Mouse (Mus musculus): ENCODE data around the gene Bahcc1.

Bahcc1 gene

DNA sequence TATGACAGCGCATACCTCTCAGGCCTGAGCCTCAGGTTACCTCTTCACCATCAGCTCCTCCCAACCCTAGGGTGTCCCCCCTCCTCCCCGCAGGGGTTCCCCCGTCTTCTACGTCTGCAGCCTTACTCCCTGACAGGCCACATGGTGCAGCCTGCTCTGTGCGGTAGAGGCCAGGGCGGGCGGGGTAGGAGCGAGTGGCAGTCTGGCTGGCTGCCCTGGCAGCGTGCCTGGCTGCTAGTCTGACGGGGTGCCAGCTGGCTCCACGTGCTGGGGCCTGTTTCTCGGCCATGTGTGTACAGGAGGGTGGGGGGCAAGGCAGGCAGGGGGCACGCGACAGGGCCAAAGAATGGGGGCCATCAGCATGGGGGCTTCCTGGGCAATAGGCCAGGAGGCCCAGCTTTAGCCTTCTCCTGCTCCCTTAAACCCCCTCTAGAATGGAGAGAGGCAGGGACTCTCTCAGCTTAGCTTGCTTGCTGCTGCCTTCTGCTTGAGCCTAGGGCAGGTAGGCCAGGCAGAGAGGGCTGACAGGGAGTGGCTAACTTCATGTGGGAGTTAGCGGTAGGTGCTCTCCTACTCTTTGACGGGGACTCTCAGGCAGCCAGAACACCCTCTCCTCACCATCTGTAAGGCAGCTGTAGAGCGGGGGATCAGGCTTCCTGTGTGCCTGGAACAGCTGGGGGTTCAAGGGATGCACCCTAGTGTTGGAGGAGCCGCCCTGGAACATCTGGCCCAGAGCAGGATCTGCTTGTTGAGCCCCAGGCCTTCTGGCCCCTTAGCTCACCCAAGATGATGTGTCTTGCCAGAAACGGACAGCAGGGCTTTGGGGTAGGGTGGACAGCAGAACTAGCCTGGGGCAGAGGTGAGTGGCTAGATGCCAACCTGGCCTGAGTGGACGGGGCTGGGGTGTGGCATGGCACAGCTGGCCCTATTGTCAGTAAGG lies 28.9 kb downstream of the Bahcc1 start:
- DNase-seq (ENCODE audit: low spot score): peak; percentile 93

DNA sequence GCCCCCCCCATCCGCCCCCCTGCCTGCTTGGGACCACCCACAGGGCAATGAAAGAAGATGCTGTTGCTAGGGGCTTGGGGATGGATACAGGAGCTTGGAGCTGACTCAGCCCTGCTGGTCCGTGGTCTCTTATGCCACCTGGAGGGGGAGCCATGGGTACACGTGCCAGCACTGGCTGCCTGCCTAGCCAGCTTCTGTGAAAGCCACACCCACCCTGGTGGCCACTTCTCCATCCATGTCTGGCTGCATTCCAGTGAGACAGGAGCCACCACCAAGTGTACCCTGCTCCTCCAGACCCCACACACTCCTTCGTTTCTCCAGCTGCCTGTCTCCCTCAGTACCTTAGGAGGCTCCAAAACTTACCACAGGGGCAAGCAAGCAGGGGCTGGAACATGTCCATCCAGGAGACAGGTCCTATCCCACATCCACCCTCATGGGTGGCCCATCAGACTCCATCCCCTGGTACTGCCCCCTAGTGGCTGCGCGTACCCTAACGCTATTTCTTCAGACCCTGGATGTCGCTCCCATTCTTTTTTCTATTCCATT lies 29.7 kb downstream of the Bahcc1 start:
- DNase-seq (ENCODE audit: low spot score): peak; percentile 78

- DNase-seq (ENCODE audit: low spot score): no peak
Observed at GRCm38 (mm10) chr11:120263176-120263575, 30.4 kb downstream of the Bahcc1 start.

- DNase-seq (ENCODE audit: low spot score): no peak
Observed at GRCm38 (mm10) chr11:120264008-120264407, 31.3 kb downstream of the Bahcc1 start.

DNA sequence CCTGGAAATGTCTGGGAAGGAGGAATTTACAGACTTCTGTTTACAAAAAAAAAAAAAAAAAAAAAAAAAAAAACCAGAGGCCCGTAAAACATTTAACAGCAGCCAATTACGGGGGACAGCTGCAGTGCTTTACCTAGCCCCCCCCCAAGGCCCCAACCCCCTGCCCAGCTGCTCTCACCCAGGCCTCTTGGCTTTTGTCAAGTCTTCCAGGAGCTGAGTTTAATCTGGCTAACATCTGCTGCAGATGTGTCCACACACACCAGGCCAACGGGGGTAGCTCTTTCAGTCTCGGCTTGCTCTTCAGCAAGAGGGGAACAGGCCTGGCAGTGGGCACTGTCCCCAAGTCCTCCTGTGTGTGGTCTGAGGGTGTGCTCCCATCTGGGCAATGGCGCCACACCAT lies 32.7 kb downstream of the Bahcc1 start:
- no peak for DNase-seq (ENCODE audit: low spot score)

DNA sequence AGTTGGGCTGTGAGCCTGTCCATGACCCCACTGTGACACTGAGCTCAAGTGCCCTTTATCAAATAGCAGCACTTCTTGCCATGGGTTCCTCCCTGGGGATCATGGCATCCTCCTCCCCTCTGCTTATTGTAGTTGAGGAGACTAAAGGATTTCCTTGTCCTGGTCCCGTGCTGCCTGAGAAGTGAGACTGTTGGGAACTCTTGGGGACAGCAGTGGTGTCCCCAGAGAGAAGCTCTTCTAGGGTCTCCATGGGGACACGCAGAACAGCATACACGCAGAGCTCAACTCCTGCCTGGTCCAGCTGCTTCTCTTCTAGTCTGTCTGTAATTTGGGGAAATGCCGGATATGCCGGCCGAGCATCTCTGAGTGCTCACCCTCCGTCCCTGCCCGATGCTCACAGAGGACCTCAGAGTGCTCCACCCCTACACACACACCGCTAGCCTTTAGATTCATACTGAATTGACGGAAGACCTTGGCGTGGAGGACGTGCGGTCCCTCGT lies 33.6 kb downstream of the Bahcc1 start:
- DNase-seq (ENCODE audit: low spot score): no peak

DNA sequence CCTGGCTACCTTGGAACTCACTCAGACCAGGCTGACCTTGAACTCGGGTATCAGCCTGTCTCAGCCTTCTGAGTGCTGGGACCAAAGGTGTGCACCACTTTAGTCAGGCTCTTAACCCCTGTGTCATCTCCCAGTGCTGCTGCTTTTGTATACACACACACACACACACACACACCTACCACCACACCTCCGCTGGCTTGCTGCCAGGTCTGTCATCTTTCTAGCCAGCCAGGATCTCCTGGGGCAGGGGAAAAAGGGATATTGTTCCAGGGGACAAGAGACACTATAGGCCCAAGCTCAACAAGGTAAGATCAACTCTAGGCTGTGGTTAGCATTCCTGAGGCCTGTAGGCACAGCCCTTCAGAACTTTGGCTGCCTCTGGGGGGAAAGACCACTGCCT lies 34.5 kb downstream of the Bahcc1 start:
- DNase-seq (ENCODE audit: low spot score): no peak

DNA sequence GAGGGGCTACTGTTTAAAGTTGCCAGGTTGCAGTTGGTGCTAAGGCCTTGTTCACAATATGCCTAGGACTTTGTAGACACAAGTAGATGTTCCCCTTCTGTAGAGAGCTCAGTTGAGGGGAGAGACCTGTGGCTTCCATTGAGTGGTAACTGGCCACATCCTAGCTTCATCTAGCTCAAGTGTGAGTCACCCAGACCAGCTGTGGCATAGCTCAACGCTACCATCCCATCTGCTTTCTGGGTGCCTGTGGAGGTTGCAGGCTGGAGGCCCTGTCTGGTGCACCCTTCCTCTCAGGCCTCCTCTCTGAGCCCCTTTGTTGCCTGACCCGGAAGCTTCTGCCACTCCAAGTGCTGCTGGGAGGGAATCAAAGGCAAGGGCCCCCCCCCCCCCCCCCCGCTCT lies 34.9 kb downstream of the Bahcc1 start:
- no peak for DNase-seq (ENCODE audit: low spot score)

DNA sequence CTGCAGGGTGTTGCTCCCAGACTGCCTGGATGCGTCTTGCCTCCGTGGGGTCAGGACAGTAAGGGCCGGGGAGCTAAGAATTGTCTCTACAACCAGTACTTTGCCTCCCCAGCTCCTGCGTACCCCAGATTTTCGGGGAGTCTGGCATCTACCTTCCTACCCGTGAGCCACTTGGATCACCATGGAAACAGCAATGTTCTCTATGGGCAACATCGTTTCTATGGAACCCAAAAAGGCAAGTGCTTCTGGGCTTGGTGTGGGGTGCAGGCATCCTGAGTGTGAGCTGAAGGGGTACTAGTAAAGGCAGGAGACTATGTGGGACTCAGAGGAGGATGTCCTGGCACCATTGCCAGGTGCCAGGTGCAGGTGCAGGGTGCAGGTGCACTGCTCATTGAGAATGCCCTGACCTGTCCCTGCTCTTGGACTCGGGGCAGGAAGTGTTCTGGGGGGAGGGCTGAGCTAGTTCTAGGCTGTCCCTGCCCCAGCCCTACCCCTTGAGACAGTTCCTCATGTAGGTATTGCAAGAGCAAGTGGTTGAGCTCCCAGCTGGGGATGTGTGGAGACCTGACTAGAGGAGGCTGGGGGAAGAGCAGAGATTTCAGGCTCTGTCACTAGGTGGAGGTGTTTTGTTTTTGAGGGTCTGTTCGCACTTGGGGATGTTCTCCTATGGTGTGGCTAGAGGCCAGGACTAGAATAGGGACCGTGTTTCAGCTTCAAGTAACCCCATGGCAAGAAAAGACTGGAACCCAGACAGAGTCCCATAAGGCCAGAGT lies 35.6 kb downstream of the Bahcc1 start:
- DNase-seq (ENCODE audit: low spot score): peak; percentile 67

- no peak for DNase-seq (ENCODE audit: low spot score)
Observed at GRCm38 (mm10) chr11:120269007-120269406, 36.3 kb downstream of the Bahcc1 start.

- DNase-seq (ENCODE audit: low spot score): peak; percentile 44
Observed at GRCm38 (mm10) chr11:120269498-120270104, 36.9 kb downstream of the Bahcc1 start.

- DNase-seq (ENCODE audit: low spot score): peak; percentile 57
Observed at GRCm38 (mm10) chr11:120279335-120279734, 46.6 kb downstream of the Bahcc1 start.

DNA sequence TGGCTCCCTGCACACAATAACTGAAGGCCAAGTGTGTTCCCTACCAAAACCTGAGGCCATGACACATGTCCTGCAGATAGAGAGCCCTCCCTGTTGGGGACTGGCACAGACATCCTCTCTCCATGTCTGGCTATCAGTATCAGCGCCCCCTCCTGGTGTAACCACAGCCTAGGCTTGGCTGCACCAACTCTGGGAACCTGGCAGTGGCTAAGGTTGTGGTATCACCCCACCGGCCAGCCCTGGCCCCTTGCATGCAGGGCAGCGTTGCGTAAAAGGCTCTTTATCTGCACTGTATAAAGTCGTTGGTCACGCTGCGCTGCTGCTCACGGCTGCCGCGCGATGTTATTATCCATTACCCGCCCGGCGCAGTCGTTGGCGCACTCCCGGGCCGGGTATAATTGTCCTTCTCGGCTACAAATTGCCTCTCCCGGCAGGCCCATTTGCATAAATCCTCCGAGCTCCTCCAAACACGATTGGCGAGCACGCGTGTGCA lies 47.6 kb downstream of the Bahcc1 start:
- peak; percentile 67 for DNase-seq (ENCODE audit: low spot score)

GRCm38 (mm10) chr11:120280774-120281173 lies 48.0 kb downstream of the Bahcc1 start:
- DNase-seq (ENCODE audit: low spot score): no peak

DNA sequence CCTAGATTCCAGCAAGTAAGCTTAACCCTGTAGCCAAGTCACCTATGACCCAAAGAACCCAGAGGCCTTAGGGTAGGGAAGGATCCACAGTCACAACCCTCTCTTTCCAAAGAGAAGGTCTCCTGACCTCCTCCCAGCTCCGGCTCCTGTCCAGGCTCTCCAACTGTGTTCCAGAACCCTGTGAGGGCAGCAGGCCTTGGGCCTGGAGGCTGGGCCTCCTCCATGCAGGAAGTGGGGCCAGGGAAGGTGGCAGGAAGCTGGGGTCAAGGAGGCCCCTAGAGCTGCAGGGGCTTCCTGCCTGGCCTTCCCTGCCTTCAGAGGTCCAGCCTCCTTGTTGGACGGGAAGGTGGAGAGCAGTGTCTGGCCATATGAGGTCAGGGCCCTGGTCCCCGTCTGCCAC lies 48.5 kb downstream of the Bahcc1 start:
- no peak for DNase-seq (ENCODE audit: low spot score)

- no peak for DNase-seq (ENCODE audit: low spot score)
Observed at GRCm38 (mm10) chr11:120283542-120283941, 50.8 kb downstream of the Bahcc1 start.

DNA sequence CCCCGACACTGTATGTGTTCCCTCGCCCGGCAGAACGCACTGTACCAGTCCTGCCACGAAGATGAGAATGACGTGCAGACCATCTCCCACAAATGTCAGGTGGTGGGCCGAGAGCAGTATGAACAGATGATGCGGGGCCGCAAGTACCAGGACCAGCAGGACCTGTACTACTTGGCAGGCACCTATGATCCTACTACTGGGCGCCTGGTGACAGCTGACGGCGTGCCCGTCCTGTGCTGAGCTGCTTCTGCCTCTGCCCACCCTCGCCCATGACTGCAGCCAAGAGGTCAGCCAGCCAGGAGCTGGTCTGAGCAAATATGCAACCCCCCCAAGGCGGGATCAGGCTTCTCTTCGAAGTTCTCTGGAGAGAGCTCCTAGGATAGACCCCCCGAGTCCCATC lies 56.9 kb downstream of the Bahcc1 start:
- DNase-seq (ENCODE audit: low spot score): no peak

DNA sequence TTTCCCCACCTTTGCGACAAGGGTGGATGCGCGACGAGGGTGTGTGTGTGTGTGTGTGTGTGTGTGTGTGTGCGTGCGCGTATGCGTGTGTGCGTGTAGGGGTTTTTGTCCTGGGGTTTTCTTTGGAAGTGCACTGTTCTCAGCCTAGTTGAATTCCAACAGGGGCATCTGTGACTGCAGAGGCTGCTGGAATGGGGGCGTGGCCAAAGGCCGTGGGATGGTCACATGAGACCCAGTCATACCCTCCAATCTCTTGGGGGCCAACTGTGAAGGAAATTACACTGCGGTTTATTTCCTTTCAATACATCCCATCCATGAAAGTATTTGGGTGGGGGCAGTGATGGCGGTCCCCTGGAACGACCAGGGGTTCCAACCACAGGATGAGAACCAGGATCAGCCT lies 57.5 kb downstream of the Bahcc1 start:
- no peak for DNase-seq (ENCODE audit: low spot score)

GRCm38 (mm10) chr11:120293714-120294113 lies 61.0 kb downstream of the Bahcc1 start:
- DNase-seq (ENCODE audit: low spot score): no peak

DNA sequence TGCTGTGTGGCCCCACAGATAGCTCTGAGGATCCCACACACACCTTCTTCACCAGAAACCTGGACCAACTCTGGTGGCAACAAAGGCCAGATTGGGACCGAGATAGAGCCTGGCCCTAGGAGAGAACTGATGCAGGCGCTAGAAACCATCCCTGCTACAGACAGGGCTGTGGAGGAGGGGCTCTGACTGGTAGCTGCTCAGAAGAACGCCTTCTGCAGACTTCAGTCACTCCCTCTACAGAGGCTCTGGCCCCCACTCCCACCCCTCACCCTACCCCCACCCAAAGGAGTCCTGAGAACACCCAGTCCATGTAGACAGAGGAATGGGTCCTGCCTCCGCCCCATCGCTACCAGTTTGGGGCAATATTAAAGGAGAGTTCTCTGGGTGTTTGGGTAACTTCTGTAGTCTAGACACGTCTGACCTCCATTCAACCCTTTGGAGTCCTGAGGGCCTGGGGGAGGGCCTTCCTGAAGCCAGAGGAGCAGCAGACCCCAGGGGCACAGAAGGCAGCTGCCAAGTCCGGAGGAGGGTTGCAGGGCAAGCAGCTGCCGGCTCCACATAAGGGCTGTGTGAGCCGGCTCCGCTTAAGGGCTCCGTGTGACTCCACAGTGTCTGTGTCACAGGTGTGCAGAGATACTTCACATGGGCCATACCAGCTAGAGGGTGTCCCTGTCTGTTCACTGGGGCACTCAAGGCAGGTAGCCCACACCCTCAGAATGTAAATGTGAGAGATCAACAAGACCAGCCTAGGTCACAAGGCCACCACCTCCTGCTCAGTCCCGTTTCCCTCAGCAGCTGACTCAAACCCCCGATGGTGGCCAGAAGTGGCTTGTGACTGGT lies 63.8 kb downstream of the Bahcc1 start:
- DNase-seq (ENCODE audit: low spot score): no peak

DNA sequence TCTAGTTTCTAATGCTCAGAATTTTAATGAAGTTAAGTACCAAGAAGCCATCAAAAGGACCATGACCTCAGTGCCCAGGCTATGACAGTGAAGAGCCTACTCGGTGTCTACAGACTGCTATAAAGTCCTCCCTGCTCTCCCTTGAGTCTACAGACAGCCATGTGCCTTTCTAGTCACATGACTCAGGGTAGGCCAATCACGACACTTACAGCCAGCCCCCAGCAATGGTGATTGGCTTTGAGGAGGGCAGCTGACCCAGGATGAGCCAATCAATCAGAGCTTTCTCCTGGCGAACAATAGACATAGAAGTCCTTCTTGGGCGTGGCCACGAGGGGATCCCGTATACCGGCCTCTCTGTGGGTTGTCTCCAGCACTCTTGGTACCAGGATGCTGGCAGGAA lies 65.0 kb downstream of the Bahcc1 start:
- no peak for DNase-seq (ENCODE audit: low spot score)

Data from layer of hippocampus, adult 11-12 months (tissue).